Mouse (Mus musculus): Measurements from ENCODE around the gene Cdh4. TPM values are rescaled to one million over a fixed set of nuclear protein-coding genes. Genes with fewer than 3 reads are reported as not detected.

The Cdh4 gene
- polyA plus RNA-seq, 1 experiment from 2014 or later = 66.6 TPM

DNA sequence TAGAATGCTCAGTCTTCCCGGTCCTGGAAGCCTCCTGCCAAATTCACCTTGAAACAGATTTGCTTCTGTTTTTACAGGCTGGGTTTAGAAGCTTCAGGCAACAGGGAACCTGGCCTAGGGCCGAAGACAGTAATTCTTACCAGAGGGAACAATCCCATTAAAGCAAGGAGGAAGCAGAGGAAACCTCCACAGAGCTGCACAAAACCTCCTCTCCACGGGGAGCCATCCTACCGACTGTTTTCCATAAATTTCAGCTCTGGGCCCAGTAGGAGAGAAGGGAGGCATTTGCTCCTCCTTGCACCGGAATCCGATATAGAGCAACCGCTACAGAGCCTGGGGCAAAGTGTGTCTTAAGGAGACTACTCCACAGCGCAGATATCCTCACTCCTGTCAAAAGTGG, 79.9 kb downstream of the Cdh4 start:
- no peak overlapping the region for H3K4me3 ChIP-seq
- H3K9ac ChIP-seq (replicated peaks) = no peak overlapping the region
- no peaks in the 10 kb centered on the region for H3K9me3 ChIP-seq
- peak overlapping the region; percentile 19; the same call in 1 of the 2 replicates for H3K27ac ChIP-seq (replicated peaks)
- H3K36me3 ChIP-seq = no peaks in the 10 kb centered on the region
- H3K4me2 ChIP-seq (replicated peaks) = no peak overlapping the region
- ATAC-seq (replicated peaks) = no peak
- no peaks in the 10 kb centered on the region for H3K27me3 ChIP-seq
- H3K4me1 ChIP-seq = peaks cover 49% of the 10 kb centered on the region
- WGBS = 9% methylated on average over 8 of the region's 8 CpGs

DNA sequence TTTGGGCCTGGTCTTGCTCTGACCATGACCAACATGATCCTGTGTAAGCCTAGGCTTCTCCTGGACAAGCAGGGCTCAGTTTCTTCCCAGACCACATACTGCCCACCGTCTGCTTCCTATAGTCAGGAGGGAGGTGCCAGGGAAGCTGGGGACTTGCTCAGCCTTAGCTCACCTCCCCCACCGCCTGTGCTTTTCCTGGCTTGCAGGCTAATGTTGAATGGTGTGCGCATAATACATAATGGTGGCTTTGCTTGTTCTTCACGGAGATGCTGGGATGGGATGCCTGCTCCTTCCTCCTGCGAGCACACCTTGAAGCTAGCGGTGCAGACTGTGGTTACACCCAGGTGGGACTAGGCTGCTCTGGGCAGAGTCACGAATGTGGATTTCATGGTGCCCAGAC, 84.7 kb downstream of the Cdh4 start:
- no peaks in the 10 kb centered on the region for H3K36me3 ChIP-seq
- H3K4me2 ChIP-seq (replicated peaks) = no peak overlapping the region
- no peaks in the 10 kb centered on the region for H3K27me3 ChIP-seq
- no peaks in the 10 kb centered on the region for H3K9me3 ChIP-seq
- H3K27ac ChIP-seq (replicated peaks) = no peak overlapping the region
- 69% methylated on average over 7 of the region's 7 CpGs for WGBS
- no peak overlapping the region for H3K4me3 ChIP-seq
- no peak for ATAC-seq (replicated peaks)
- no peak overlapping the region for H3K9ac ChIP-seq (replicated peaks)
- H3K4me1 ChIP-seq = peaks cover 31% of the 10 kb centered on the region

DNA sequence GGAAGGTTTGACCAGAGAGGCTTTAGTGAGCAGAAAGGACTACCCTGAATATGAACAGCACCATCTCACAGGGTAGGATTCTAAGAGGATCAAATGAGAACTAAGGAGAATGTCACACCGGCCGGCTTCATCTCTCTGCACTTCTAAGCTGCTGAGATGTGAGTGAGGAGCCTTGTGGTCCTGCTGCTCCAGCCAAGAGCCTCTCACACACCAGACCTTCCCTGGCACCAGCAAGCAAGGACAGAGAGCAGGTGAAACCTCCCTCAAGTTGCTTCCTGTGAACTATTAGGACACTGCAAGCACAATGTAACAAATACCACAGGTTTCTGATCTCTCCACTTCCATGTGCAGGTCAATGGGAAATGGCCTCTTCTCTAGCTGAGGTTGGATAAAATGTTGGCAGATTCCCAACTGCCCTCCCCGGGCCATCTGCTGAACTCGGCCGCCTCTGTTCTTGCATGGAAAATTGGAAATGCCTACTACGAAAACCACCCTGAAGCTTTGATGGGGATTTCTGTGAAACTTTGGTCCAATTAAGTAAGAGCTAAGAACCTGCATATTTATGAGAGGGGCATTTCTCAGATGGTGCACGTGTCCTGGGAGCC, 88.3 kb downstream of the Cdh4 start:
- H3K9ac ChIP-seq (replicated peaks) = no peak overlapping the region
- no peaks in the 10 kb centered on the region for H3K9me3 ChIP-seq
- no peaks in the 10 kb centered on the region for H3K36me3 ChIP-seq
- ATAC-seq (replicated peaks) = no peak
- H3K4me3 ChIP-seq = no peak overlapping the region
- H3K4me1 ChIP-seq = peaks cover 47% of the 10 kb centered on the region
- H3K27ac ChIP-seq (replicated peaks) = 0 out of 2 replicates have a peak overlapping the region, but pooled peaks have one; percentile 9
- no peak overlapping the region for H3K4me2 ChIP-seq (replicated peaks)
- 25% methylated on average over 7 of the region's 7 CpGs for WGBS
- H3K27me3 ChIP-seq = no peaks in the 10 kb centered on the region

DNA sequence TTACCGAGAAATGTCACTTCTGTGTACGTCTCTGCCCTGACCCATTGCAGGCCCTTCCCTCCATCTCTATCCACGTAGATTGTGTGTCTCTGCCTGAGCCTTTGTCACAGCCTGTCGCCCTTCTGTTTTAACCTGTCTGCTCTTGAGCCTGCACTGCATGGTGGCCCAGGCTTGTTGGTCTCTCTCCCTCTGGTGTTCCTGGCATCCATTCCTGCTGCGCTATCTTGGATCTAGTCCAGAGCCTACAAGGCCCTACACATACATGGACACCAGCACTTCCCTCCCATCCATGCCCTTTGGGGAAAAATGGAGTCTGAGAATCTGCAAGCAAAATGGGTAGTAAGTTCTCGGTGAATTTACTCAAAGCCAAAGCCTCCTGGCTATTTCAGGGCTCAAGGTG, 91.0 kb downstream of the Cdh4 start:
- Histone ChIP-seq H3K9me3 (no peaks in the 10 kb centered on the region), H3K4me2 (replicated peaks) (no peak overlapping the region), H3K27ac (replicated peaks) (no peak overlapping the region), H3K4me1 (peaks cover 62% of the 10 kb centered on the region), H3K27me3 (no peaks in the 10 kb centered on the region), H3K36me3 (no peaks in the 10 kb centered on the region), H3K9ac (replicated peaks) (no peak overlapping the region), H3K4me3 (no peak overlapping the region)
- ATAC-seq (replicated peaks) = no peak
- WGBS = 65% methylated on average over 6 of the region's 6 CpGs

DNA sequence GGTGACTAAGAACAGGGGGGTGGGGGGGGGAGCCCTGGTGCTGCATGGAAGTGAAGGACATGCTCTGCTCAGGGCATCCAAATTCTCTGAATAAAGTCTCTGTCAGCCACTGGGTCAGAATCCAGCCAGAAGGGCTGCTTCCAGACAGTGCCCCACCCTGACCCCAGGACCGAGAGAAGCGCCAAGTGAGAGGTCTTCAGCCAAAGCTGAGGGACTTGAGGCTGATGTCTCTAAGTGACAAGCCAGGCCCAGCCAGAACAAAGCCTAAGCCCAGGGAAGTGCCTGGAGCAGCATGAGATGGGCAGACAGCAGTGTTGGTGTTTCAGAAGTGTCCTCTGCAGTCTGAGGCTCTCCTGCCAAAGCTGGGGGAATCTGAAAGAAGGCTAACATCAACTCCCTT, 91.7 kb downstream of the Cdh4 start:
- H3K4me2 ChIP-seq (replicated peaks) = no peak overlapping the region
- no peaks in the 10 kb centered on the region for H3K27me3 ChIP-seq
- no peaks in the 10 kb centered on the region for H3K9me3 ChIP-seq
- WGBS = 79% methylated on average over 2 of the region's 2 CpGs
- no peak overlapping the region; the same call in 1 of the 2 replicates for H3K27ac ChIP-seq (replicated peaks)
- ATAC-seq (replicated peaks) = no peak
- no peak overlapping the region for H3K9ac ChIP-seq (replicated peaks)
- H3K4me3 ChIP-seq = no peak overlapping the region
- H3K36me3 ChIP-seq = no peaks in the 10 kb centered on the region
- peaks cover 67% of the 10 kb centered on the region for H3K4me1 ChIP-seq

DNA sequence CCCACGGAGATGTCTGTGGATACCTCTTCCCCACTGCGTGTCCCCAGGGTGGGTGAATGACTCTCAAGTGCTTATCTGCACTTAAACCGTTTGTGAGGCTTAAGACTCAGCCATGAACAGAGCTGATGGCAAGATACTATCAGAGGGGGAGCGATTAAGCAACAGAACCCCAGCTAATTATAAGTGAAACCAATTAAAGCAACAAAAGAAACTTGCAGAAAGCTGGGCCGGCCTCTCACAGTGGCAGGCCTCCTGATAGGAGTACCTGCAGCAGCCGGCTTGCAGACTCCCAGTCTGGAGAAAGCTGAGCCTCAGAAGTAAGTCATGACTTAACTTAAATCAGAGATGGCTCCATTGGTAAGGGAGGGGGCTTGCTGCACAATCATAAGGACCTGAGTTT, 93.0 kb downstream of the Cdh4 start:
- H3K4me3 ChIP-seq = no peak overlapping the region
- H3K27me3 ChIP-seq = no peaks in the 10 kb centered on the region
- H3K9me3 ChIP-seq = no peaks in the 10 kb centered on the region
- H3K4me1 ChIP-seq = peaks cover 75% of the 10 kb centered on the region
- H3K36me3 ChIP-seq = no peaks in the 10 kb centered on the region
- no peak for ATAC-seq (replicated peaks)
- H3K9ac ChIP-seq (replicated peaks) = no peak overlapping the region
- H3K27ac ChIP-seq (replicated peaks) = peak overlapping the region; percentile 59
- H3K4me2 ChIP-seq (replicated peaks) = no peak overlapping the region
- WGBS = 6% methylated on average over 6 of the region's 6 CpGs

DNA sequence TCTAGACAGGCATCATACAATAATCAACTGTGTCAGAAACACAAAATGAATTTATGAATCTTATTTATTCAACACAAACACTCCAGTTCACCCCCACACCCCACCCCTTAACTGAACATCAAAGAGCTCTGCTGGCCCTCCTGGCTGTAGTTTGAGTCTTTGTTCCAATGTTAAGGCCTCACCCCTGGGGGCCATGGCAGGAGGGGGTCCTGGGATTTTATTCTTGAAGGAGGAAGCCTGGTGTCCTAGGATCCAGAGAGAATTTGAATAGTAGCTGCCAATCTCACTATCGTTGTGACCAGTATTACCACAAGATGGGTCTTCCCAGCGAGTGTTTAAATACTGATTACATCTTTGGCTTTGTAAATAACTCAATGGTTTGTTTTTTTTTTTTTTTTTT, 94.5 kb downstream of the Cdh4 start:
- no peak overlapping the region for H3K9ac ChIP-seq (replicated peaks)

DNA sequence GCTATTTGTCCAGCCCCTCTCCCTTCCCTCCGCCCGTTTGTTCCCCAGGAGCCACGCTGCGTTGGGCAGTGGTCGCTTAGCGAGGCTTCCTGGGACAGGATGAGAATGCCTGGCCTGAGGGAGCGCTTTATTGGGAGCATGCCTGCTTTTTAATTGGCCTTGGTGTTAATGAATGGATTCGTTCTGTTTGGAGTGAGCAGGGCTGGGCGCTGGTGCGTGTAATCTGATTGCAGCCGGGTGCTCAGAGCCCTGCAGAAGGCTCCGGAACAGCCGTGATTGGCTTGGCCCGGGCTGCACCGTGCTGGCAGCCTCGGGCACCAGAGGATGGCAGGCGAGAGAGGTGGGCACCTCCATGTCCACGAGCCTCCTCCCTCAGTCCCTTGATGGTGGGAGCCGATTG, 95.2 kb downstream of the Cdh4 start:
- Histone ChIP-seq H3K4me1 (peaks cover 59% of the 10 kb centered on the region), H3K4me3 (no peak overlapping the region), H3K27me3 (no peaks in the 10 kb centered on the region), H3K4me2 (replicated peaks) (peak overlapping the region; percentile 39), H3K9ac (replicated peaks) (peak overlapping the region; percentile 41), H3K36me3 (no peaks in the 10 kb centered on the region), H3K27ac (replicated peaks) (peak overlapping the region; percentile 82), H3K9me3 (no peaks in the 10 kb centered on the region)
- peak; percentile 98 for ATAC-seq (replicated peaks)
- under 1% methylated on average over 19 of the region's 19 CpGs for WGBS

More for the DNA sequence above, 94.5 kb downstream of the Cdh4 start:
- Histone ChIP-seq H3K27ac (replicated peaks) (peak overlapping the region; percentile 82), H3K4me3 (no peak overlapping the region), H3K9me3 (no peaks in the 10 kb centered on the region), H3K27me3 (no peaks in the 10 kb centered on the region), H3K4me2 (replicated peaks) (no peak overlapping the region), H3K36me3 (no peaks in the 10 kb centered on the region), H3K4me1 (peaks cover 61% of the 10 kb centered on the region)
- no peak for ATAC-seq (replicated peaks)
- WGBS = 8% methylated on average over 2 of the region's 2 CpGs

DNA sequence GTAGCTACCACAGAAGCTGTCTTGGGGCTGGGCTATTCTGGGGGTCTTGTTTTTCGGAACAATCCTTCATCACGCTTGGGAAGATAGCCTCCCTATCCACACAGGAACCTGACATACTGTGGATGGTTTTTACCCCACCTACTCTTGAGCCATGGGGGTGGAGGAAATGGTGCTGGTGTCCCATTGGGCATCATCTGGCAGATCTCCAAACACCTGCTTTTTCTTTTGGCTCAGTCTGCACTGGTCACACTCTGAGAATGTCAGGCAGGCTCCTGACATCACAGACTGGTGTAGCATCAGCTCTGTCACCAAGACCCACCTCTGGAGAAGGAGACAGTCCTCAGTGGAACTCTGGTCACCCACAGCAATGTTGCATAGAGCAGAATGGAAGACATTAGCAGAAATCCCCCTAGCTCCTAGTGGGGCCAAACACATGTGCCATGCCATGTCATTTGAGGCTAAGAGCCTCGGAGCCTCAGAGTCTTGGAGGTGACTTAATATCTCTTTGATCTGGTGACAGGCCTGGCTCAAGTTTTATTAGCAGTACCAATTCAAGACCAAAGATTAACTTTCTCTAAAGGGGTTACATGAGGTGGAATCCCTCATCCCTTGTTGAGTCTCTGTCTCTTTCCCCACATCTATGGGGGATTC, 95.7 kb downstream of the Cdh4 start:
- Histone ChIP-seq H3K9ac (replicated peaks) (no peak overlapping the region; the same call in 1 of the 2 replicates), H3K4me2 (replicated peaks) (peak overlapping the region; percentile 39), H3K36me3 (no peaks in the 10 kb centered on the region), H3K4me3 (no peak overlapping the region), H3K27ac (replicated peaks) (peak overlapping the region; percentile 82), H3K9me3 (no peaks in the 10 kb centered on the region), H3K4me1 (peaks cover 56% of the 10 kb centered on the region), H3K27me3 (no peaks in the 10 kb centered on the region)
- WGBS = 5% methylated on average over 3 of the region's 3 CpGs
- peak; percentile 47 for ATAC-seq (replicated peaks)

DNA sequence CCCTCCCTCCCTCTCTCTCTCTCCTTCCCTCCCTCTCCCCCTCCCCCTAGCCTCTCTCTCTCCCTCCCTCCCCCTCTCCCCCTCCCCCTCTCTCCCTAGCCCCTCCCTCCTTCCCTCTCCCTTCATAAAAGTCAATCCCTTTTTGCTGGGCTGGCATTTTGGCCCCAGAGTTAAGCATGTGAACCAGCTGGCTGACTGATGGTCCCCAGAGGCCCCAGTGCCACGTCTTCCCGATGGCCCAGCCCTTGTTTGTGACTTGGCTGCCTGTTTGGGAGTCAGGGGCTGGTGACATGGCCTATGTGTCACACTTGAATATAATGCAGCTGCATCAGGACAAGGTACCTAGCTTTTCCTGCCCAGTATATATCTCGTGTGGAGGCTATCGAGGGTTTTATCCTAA, 96.3 kb downstream of the Cdh4 start:
- peaks cover 50% of the 10 kb centered on the region for H3K4me1 ChIP-seq
- ATAC-seq (replicated peaks) = no peak
- no peaks in the 10 kb centered on the region for H3K9me3 ChIP-seq
- no peak overlapping the region for H3K4me2 ChIP-seq (replicated peaks)
- no peaks in the 10 kb centered on the region for H3K27me3 ChIP-seq
- H3K9ac ChIP-seq (replicated peaks) = no peak overlapping the region
- H3K27ac ChIP-seq (replicated peaks) = no peak overlapping the region
- no peak overlapping the region for H3K4me3 ChIP-seq
- no peaks in the 10 kb centered on the region for H3K36me3 ChIP-seq
- 36% methylated on average over 4 of the region's 4 CpGs for WGBS

DNA sequence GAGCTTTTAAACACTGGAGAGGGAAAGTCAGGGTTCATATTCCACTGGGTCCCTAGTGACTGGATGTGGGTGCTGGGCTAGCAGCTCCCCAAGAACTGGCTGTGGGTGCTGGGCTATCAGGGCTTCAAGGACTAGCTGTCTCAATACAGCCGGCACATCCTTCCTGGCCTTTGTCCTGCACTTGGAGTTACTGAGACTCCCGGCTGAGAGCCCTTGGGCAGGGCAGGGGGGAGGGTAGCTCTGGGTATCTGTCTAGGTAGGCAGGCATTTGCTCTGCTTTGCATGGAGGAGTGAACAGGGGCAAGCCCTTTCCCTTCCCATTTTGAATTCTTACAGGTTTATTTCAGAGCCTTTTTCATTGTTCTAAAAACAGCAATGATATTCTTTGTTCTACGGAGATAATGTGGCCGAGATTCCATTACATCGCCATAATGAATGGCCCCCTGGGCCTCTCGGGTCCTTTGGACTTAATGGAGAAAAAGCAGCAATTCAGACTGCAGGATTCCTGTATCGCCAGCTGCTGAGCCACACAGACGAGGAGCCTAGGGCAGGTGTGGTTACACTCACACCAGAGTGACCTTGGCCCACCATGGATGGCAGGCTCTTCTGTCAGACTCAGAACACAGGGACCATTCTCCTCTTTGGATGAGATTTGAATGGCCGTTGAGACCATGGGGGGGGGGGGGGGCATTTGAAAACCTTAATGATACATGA, 97.5 kb downstream of the Cdh4 start:
- H3K27ac ChIP-seq (replicated peaks) = no peak overlapping the region
- H3K4me3 ChIP-seq = no peak overlapping the region
- no peaks in the 10 kb centered on the region for H3K27me3 ChIP-seq
- H3K36me3 ChIP-seq = no peaks in the 10 kb centered on the region
- no peaks in the 10 kb centered on the region for H3K9me3 ChIP-seq
- no peak overlapping the region for H3K4me2 ChIP-seq (replicated peaks)
- no peak overlapping the region for H3K9ac ChIP-seq (replicated peaks)
- 10% methylated on average over 9 of the region's 9 CpGs for WGBS
- ATAC-seq (replicated peaks) = no peak
- peaks cover 45% of the 10 kb centered on the region for H3K4me1 ChIP-seq

DNA sequence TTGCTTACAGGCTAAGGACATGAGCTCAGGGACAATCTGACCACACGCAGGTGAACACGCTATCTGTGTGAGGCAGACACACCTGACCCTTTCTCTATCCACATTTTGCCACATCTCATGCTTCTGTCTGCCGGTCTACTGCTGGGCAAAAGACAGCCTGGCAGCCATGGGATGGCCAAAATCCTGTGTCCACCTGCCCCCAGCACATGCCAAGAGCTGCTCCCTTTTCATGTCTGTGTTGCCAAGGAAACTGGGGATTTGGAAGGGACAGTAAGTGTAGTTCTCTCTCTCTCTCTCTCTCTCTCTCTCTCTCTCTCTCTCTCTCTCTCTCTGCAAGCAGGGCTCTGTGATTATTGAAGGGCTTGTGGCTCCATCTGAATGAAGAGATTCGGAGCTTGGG, 98.9 kb downstream of the Cdh4 start:
- Histone ChIP-seq H3K4me2 (replicated peaks) (no peak overlapping the region), H3K4me1 (peaks cover 34% of the 10 kb centered on the region), H3K27me3 (no peaks in the 10 kb centered on the region), H3K36me3 (no peaks in the 10 kb centered on the region), H3K4me3 (no peak overlapping the region), H3K9me3 (no peaks in the 10 kb centered on the region), H3K27ac (replicated peaks) (no peak overlapping the region), H3K9ac (replicated peaks) (no peak overlapping the region)
- 87% methylated on average over 4 of the region's 4 CpGs for WGBS
- no peak for ATAC-seq (replicated peaks)
